Mouse (Mus musculus): ENCODE measurements around the gene Lmo7. TPM values are rescaled to one million over a fixed set of nuclear protein-coding genes. Genes with fewer than 3 reads are reported as not detected.

Lmo7 gene
- total and polyA plus RNA-seq, 2 experiments from 2014 or later = 3.0 to 8.1 TPM

GRCm38 (mm10) chr14:101853207-101853606, 123.5 kb downstream of the Lmo7 start:
- Histone ChIP-seq H3K4me1 (ENCODE audit: insufficient read depth, low read length) (no peaks in the 10 kb centered on the region), H3K9me3 (ENCODE audit: low read length) (no peaks in the 10 kb centered on the region), H3K27me3 (ENCODE audit: insufficient read depth, low read length) (no peaks in the 10 kb centered on the region), H3K36me3 (ENCODE audit: insufficient read depth, low read length) (no peaks in the 10 kb centered on the region), H3K9ac (replicated peaks; ENCODE audit: low read length, poor library complexity, severe bottlenecking) (no peak overlapping the region), H3K4me2 (ENCODE audit: low read depth, low read length, poor library complexity, severe bottlenecking) (no peak overlapping the region), H3K4me3 (ENCODE audit: low read depth, low read length) (no peak overlapping the region), H3K27ac (ENCODE audit: low read depth, low read length) (no peak overlapping the region)
- WGBS = 93% methylated on average over 1 of the region's 1 CpGs
- ATAC-seq (ENCODE audit: low FRiP score) (no peak), DNase-seq (ENCODE audit: low spot score) (no peak)
- TF ChIP-seq CTCF (IDR thresholded peaks at IDR 0.05) = no peak

GRCm38 (mm10) chr14:101853722-101854121, 124.0 kb downstream of the Lmo7 start:
- H3K27ac ChIP-seq (ENCODE audit: low read depth, low read length) = no peak overlapping the region
- H3K4me2 ChIP-seq (ENCODE audit: low read depth, low read length, poor library complexity, severe bottlenecking) = no peak overlapping the region
- H3K27me3 ChIP-seq (ENCODE audit: insufficient read depth, low read length) = no peaks in the 10 kb centered on the region
- H3K9me3 ChIP-seq (ENCODE audit: low read length) = no peaks in the 10 kb centered on the region
- no peaks in the 10 kb centered on the region for H3K4me1 ChIP-seq (ENCODE audit: insufficient read depth, low read length)
- 81% methylated on average over 4 of the region's 4 CpGs for WGBS
- ATAC-seq (ENCODE audit: low FRiP score) (no peak), DNase-seq (ENCODE audit: low spot score) (no peak)
- no peak overlapping the region for H3K4me3 ChIP-seq (ENCODE audit: low read depth, low read length)
- no peak overlapping the region for H3K9ac ChIP-seq (replicated peaks; ENCODE audit: low read length, poor library complexity, severe bottlenecking)
- no peaks in the 10 kb centered on the region for H3K36me3 ChIP-seq (ENCODE audit: insufficient read depth, low read length)
- TF ChIP-seq CTCF (IDR thresholded peaks at IDR 0.05) = no peak

GRCm38 (mm10) chr14:101854226-101854625, 124.5 kb downstream of the Lmo7 start:
- ATAC-seq (ENCODE audit: low FRiP score) (no peak), DNase-seq (ENCODE audit: low spot score) (no peak)
- Histone ChIP-seq H3K9ac (replicated peaks; ENCODE audit: low read length, poor library complexity, severe bottlenecking) (no peak overlapping the region), H3K27ac (ENCODE audit: low read depth, low read length) (no peak overlapping the region), H3K4me2 (ENCODE audit: low read depth, low read length, poor library complexity, severe bottlenecking) (no peak overlapping the region), H3K27me3 (ENCODE audit: insufficient read depth, low read length) (no peaks in the 10 kb centered on the region), H3K4me3 (ENCODE audit: low read depth, low read length) (no peak overlapping the region), H3K9me3 (ENCODE audit: low read length) (no peaks in the 10 kb centered on the region), H3K4me1 (ENCODE audit: insufficient read depth, low read length) (no peaks in the 10 kb centered on the region), H3K36me3 (ENCODE audit: insufficient read depth, low read length) (no peaks in the 10 kb centered on the region)
- WGBS = 88% methylated on average over 3 of the region's 3 CpGs
- no peak for TF ChIP-seq CTCF (IDR thresholded peaks at IDR 0.05)

GRCm38 (mm10) chr14:101859305-101859886, 129.6 kb downstream of the Lmo7 start:
- no peak for DNase-seq (ENCODE audit: low spot score)
- 33% methylated on average over 8 of the region's 8 CpGs for WGBS
- Histone ChIP-seq H3K36me3 (ENCODE audit: insufficient read depth, low read length) (no peaks in the 10 kb centered on the region), H3K4me1 (ENCODE audit: insufficient read depth, low read length) (no peaks in the 10 kb centered on the region), H3K27ac (ENCODE audit: low read depth, low read length) (no peak overlapping the region), H3K4me3 (ENCODE audit: low read depth, low read length) (no peak overlapping the region), H3K9ac (replicated peaks; ENCODE audit: low read length, poor library complexity, severe bottlenecking) (no peak overlapping the region), H3K9me3 (ENCODE audit: low read length) (no peaks in the 10 kb centered on the region), H3K27me3 (ENCODE audit: insufficient read depth, low read length) (no peaks in the 10 kb centered on the region), H3K4me2 (ENCODE audit: low read depth, low read length, poor library complexity, severe bottlenecking) (no peak overlapping the region)
- no peak for TF ChIP-seq CTCF (IDR thresholded peaks at IDR 0.05)
- no peak for ATAC-seq (ENCODE audit: low FRiP score)

- no peak for DNase-seq (ENCODE audit: low spot score)
- no peak overlapping the region for H3K4me3 ChIP-seq (ENCODE audit: low read depth, low read length)
- no peak overlapping the region for H3K27ac ChIP-seq (ENCODE audit: low read depth, low read length)
- H3K4me1 ChIP-seq (ENCODE audit: insufficient read depth, low read length) = no peaks in the 10 kb centered on the region
- no peaks in the 10 kb centered on the region for H3K9me3 ChIP-seq (ENCODE audit: low read length)
- WGBS = 84% methylated on average over 3 of the region's 3 CpGs
- no peaks in the 10 kb centered on the region for H3K27me3 ChIP-seq (ENCODE audit: insufficient read depth, low read length)
- ATAC-seq (ENCODE audit: low FRiP score) = no peak
- no peaks in the 10 kb centered on the region for H3K36me3 ChIP-seq (ENCODE audit: insufficient read depth, low read length)
- no peak overlapping the region for H3K9ac ChIP-seq (replicated peaks; ENCODE audit: low read length, poor library complexity, severe bottlenecking)
- H3K4me2 ChIP-seq (ENCODE audit: low read depth, low read length, poor library complexity, severe bottlenecking) = no peak overlapping the region
- no peak for TF ChIP-seq CTCF (IDR thresholded peaks at IDR 0.05)
Observed at GRCm38 (mm10) chr14:101862088-101862487, 132.3 kb downstream of the Lmo7 start.

GRCm38 (mm10) chr14:101867071-101867733, 137.4 kb downstream of the Lmo7 start:
- DNase-seq (ENCODE audit: low spot score) (no peak), ATAC-seq (ENCODE audit: low FRiP score) (no peak)
- Histone ChIP-seq H3K27me3 (ENCODE audit: insufficient read depth, low read length) (no peaks in the 10 kb centered on the region), H3K27ac (ENCODE audit: low read depth, low read length) (no peak overlapping the region), H3K4me1 (ENCODE audit: insufficient read depth, low read length) (no peaks in the 10 kb centered on the region), H3K9ac (replicated peaks; ENCODE audit: low read length, poor library complexity, severe bottlenecking) (no peak overlapping the region), H3K4me3 (ENCODE audit: low read depth, low read length) (no peak overlapping the region), H3K36me3 (ENCODE audit: insufficient read depth, low read length) (no peaks in the 10 kb centered on the region), H3K4me2 (ENCODE audit: low read depth, low read length, poor library complexity, severe bottlenecking) (no peak overlapping the region), H3K9me3 (ENCODE audit: low read length) (no peaks in the 10 kb centered on the region)
- no peak for TF ChIP-seq CTCF (IDR thresholded peaks at IDR 0.05)
- WGBS = 46% methylated on average over 10 of the region's 10 CpGs

Data from midbrain, postnatal 0 days (tissue).